Mouse (Mus musculus): Measurements from ENCODE around the gene Ambra1. TPM values are rescaled to one million over a fixed set of nuclear protein-coding genes. Genes with fewer than 3 reads are reported as not detected.

Gene Ambra1
- polyA plus RNA-seq, 1 experiment from 2014 or later = 5.2 TPM

GRCm38 (mm10) chr2:91739586-91739985 lies 9.7 kb downstream of the Ambra1 start:
- Histone ChIP-seq H3K4me1 (replicated peaks) (peaks cover 6% of the 10 kb centered on the region; the same call in 1 of the 2 replicates), H3K36me3 (replicated peaks) (no peaks in the 10 kb centered on the region), H3K9ac (no peak overlapping the region), H3K27me3 (no peaks in the 10 kb centered on the region), H3K4me3 (replicated peaks) (no peak overlapping the region), H3K27ac (replicated peaks) (no peak overlapping the region), H3K9me3 (replicated peaks) (no peaks in the 10 kb centered on the region), H3K4me2 (no peak overlapping the region)
- ATAC-seq (ENCODE audit: insufficient read depth) = no peak
- WGBS (ENCODE audit: insufficient replicate concordance) = 93% methylated on average over 1 of the region's 1 CpGs

- H3K9ac ChIP-seq = no peak overlapping the region
- no peaks in the 10 kb centered on the region for H3K9me3 ChIP-seq (replicated peaks)
- ATAC-seq (ENCODE audit: insufficient read depth) = no peak
- H3K36me3 ChIP-seq (replicated peaks) = no peaks in the 10 kb centered on the region
- no peak overlapping the region for H3K4me2 ChIP-seq
- WGBS (ENCODE audit: insufficient replicate concordance) = 75% methylated on average over 5 of the region's 5 CpGs
- H3K27ac ChIP-seq (replicated peaks) = no peak overlapping the region
- H3K4me1 ChIP-seq (replicated peaks) = 0 out of 2 replicates have a peak, but pooled peaks cover 2% of the 10 kb centered on the region
- no peak overlapping the region for H3K4me3 ChIP-seq (replicated peaks)
- H3K27me3 ChIP-seq = no peaks in the 10 kb centered on the region
Measured at GRCm38 (mm10) chr2:91744686-91745085, 14.8 kb downstream of the Ambra1 start.

GRCm38 (mm10) chr2:91749811-91750261 lies 19.9 kb downstream of the Ambra1 start:
- Histone ChIP-seq H3K9me3 (replicated peaks) (no peaks in the 10 kb centered on the region), H3K27me3 (no peaks in the 10 kb centered on the region), H3K9ac (no peak overlapping the region), H3K27ac (replicated peaks) (no peak overlapping the region), H3K4me1 (replicated peaks) (peaks cover 21% of the 10 kb centered on the region), H3K4me3 (replicated peaks) (no peak overlapping the region), H3K36me3 (replicated peaks) (no peaks in the 10 kb centered on the region), H3K4me2 (no peak overlapping the region)
- 64% methylated on average over 2 of the region's 2 CpGs for WGBS (ENCODE audit: insufficient replicate concordance)
- no peak for ATAC-seq (ENCODE audit: insufficient read depth)

- no peaks in the 10 kb centered on the region for H3K4me1 ChIP-seq (replicated peaks)
- ATAC-seq (ENCODE audit: insufficient read depth) = no peak
- H3K9ac ChIP-seq = no peak overlapping the region
- H3K4me3 ChIP-seq (replicated peaks) = no peak overlapping the region
- H3K9me3 ChIP-seq (replicated peaks) = no peaks in the 10 kb centered on the region
- H3K27ac ChIP-seq (replicated peaks) = no peak overlapping the region
- no peak overlapping the region for H3K4me2 ChIP-seq
- WGBS (ENCODE audit: insufficient replicate concordance) = 84% methylated on average over 17 of the region's 17 CpGs
- H3K27me3 ChIP-seq = no peaks in the 10 kb centered on the region
- peaks cover 46% of the 10 kb centered on the region for H3K36me3 ChIP-seq (replicated peaks)
Measured at GRCm38 (mm10) chr2:91771921-91772705, 42.2 kb downstream of the Ambra1 start.

GRCm38 (mm10) chr2:91773309-91773708 lies 43.4 kb downstream of the Ambra1 start:
- no peak for ATAC-seq (ENCODE audit: insufficient read depth)
- no peaks in the 10 kb centered on the region for H3K9me3 ChIP-seq (replicated peaks)
- WGBS (ENCODE audit: insufficient replicate concordance) = 79% methylated on average over 7 of the region's 7 CpGs
- no peak overlapping the region for H3K27ac ChIP-seq (replicated peaks)
- H3K27me3 ChIP-seq = no peaks in the 10 kb centered on the region
- peaks cover 43% of the 10 kb centered on the region for H3K36me3 ChIP-seq (replicated peaks)
- H3K9ac ChIP-seq = no peak overlapping the region
- H3K4me2 ChIP-seq = no peak overlapping the region
- no peaks in the 10 kb centered on the region for H3K4me1 ChIP-seq (replicated peaks)
- H3K4me3 ChIP-seq (replicated peaks) = no peak overlapping the region

- Histone ChIP-seq H3K9ac (no peak overlapping the region), H3K27ac (replicated peaks) (no peak overlapping the region), H3K4me3 (replicated peaks) (no peak overlapping the region), H3K9me3 (replicated peaks) (no peaks in the 10 kb centered on the region), H3K4me1 (replicated peaks) (no peaks in the 10 kb centered on the region), H3K27me3 (no peaks in the 10 kb centered on the region), H3K36me3 (replicated peaks) (peaks cover 6% of the 10 kb centered on the region; the same call in 1 of the 2 replicates), H3K4me2 (no peak overlapping the region)
- ATAC-seq (ENCODE audit: insufficient read depth) = no peak
- WGBS (ENCODE audit: insufficient replicate concordance) = 48% methylated on average over 3 of the region's 3 CpGs
Measured at GRCm38 (mm10) chr2:91779166-91779565, 49.2 kb downstream of the Ambra1 start.

- Histone ChIP-seq H3K27ac (replicated peaks) (no peak overlapping the region), H3K4me1 (replicated peaks) (no peaks in the 10 kb centered on the region), H3K27me3 (no peaks in the 10 kb centered on the region), H3K9ac (no peak overlapping the region), H3K9me3 (replicated peaks) (no peaks in the 10 kb centered on the region), H3K36me3 (replicated peaks) (no peaks in the 10 kb centered on the region), H3K4me2 (no peak overlapping the region), H3K4me3 (replicated peaks) (no peak overlapping the region)
- ATAC-seq (ENCODE audit: insufficient read depth) = no peak
- WGBS (ENCODE audit: insufficient replicate concordance) = 46% methylated on average over 2 of the region's 2 CpGs
Measured at GRCm38 (mm10) chr2:91791621-91792020, 61.7 kb downstream of the Ambra1 start.

GRCm38 (mm10) chr2:91792346-91792745 lies 62.4 kb downstream of the Ambra1 start:
- Histone ChIP-seq H3K9me3 (replicated peaks) (no peaks in the 10 kb centered on the region), H3K36me3 (replicated peaks) (no peaks in the 10 kb centered on the region), H3K9ac (no peak overlapping the region), H3K27me3 (no peaks in the 10 kb centered on the region), H3K27ac (replicated peaks) (no peak overlapping the region), H3K4me3 (replicated peaks) (no peak overlapping the region), H3K4me1 (replicated peaks) (no peaks in the 10 kb centered on the region), H3K4me2 (no peak overlapping the region)
- 64% methylated on average over 1 of the region's 1 CpGs for WGBS (ENCODE audit: insufficient replicate concordance)
- no peak for ATAC-seq (ENCODE audit: insufficient read depth)

GRCm38 (mm10) chr2:91794466-91794865 lies 64.5 kb downstream of the Ambra1 start:
- no peak overlapping the region for H3K4me3 ChIP-seq (replicated peaks)
- no peak overlapping the region for H3K27ac ChIP-seq (replicated peaks)
- H3K4me1 ChIP-seq (replicated peaks) = no peaks in the 10 kb centered on the region
- WGBS (ENCODE audit: insufficient replicate concordance) = 84% methylated on average over 2 of the region's 2 CpGs
- H3K9me3 ChIP-seq (replicated peaks) = no peaks in the 10 kb centered on the region
- no peak overlapping the region for H3K9ac ChIP-seq
- no peaks in the 10 kb centered on the region for H3K27me3 ChIP-seq
- no peaks in the 10 kb centered on the region for H3K36me3 ChIP-seq (replicated peaks)
- no peak for ATAC-seq (ENCODE audit: insufficient read depth)
- no peak overlapping the region for H3K4me2 ChIP-seq

- WGBS (ENCODE audit: insufficient replicate concordance) = 79% methylated on average over 3 of the region's 3 CpGs
- Histone ChIP-seq H3K4me2 (no peak overlapping the region), H3K4me1 (replicated peaks) (no peaks in the 10 kb centered on the region), H3K9ac (no peak overlapping the region), H3K9me3 (replicated peaks) (no peaks in the 10 kb centered on the region), H3K36me3 (replicated peaks) (no peaks in the 10 kb centered on the region), H3K27me3 (no peaks in the 10 kb centered on the region), H3K4me3 (replicated peaks) (no peak overlapping the region), H3K27ac (replicated peaks) (no peak overlapping the region)
- no peak for ATAC-seq (ENCODE audit: insufficient read depth)
Measured at GRCm38 (mm10) chr2:91795091-91795490, 65.2 kb downstream of the Ambra1 start.

- no peak overlapping the region for H3K4me3 ChIP-seq (replicated peaks)
- H3K4me1 ChIP-seq (replicated peaks) = no peaks in the 10 kb centered on the region
- no peak overlapping the region for H3K9ac ChIP-seq
- no peak overlapping the region for H3K4me2 ChIP-seq
- H3K9me3 ChIP-seq (replicated peaks) = no peaks in the 10 kb centered on the region
- peaks cover 10% of the 10 kb centered on the region for H3K36me3 ChIP-seq (replicated peaks)
- H3K27me3 ChIP-seq = no peaks in the 10 kb centered on the region
- H3K27ac ChIP-seq (replicated peaks) = no peak overlapping the region
- ATAC-seq (ENCODE audit: insufficient read depth) = no peak
- 74% methylated on average over 6 of the region's 6 CpGs for WGBS (ENCODE audit: insufficient replicate concordance)
Measured at GRCm38 (mm10) chr2:91811433-91811832, 81.5 kb downstream of the Ambra1 start.

- no peaks in the 10 kb centered on the region for H3K4me1 ChIP-seq (replicated peaks)
- H3K4me2 ChIP-seq = no peak overlapping the region
- H3K27ac ChIP-seq (replicated peaks) = no peak overlapping the region
- no peak overlapping the region for H3K9ac ChIP-seq
- H3K36me3 ChIP-seq (replicated peaks) = 0 out of 2 replicates have a peak, but pooled peaks cover 3% of the 10 kb centered on the region
- no peak overlapping the region for H3K4me3 ChIP-seq (replicated peaks)
- H3K9me3 ChIP-seq (replicated peaks) = no peaks in the 10 kb centered on the region
- H3K27me3 ChIP-seq = no peaks in the 10 kb centered on the region
- ATAC-seq (ENCODE audit: insufficient read depth) = no peak
Measured at GRCm38 (mm10) chr2:91816741-91817140, 86.8 kb downstream of the Ambra1 start.

All from liver, embryonic 15.5 days (tissue).